Mouse (Mus musculus): ENCODE measurements around the gene Cldn7. TPM values are rescaled to one million over a fixed set of nuclear protein-coding genes. Genes with fewer than 3 reads are reported as not detected.

Cldn7 gene
- polyA plus RNA-seq, 1 experiment from 2014 or later = 196 TPM

DNA sequence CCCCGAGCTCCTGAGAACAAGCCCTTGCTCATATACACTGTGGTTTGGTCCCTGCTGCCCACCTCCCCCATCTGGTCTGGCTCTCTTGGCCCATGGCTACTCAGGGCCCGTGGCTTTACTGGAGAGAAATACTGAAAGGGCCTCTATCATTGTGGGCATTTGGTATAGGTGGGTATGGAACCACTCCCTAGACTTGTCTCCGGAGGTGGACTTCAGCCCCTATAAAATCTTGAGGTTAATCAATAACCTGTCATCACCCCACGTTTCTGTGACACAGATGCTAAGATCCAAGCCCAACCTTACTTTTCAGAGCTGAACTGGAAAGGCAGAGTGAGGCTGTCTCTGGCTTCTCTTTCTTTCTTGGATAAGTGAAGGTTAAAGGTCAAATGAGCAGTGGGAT lies 4.2 kb downstream of the Cldn7 start:
- Histone ChIP-seq H3K4me2 (replicated peaks; ENCODE audit: low read depth, low read length) (no peak overlapping the region), H3K4me3 (ENCODE audit: low read depth, low read length) (no peak overlapping the region), H3K36me3 (ENCODE audit: control insufficient read depth, insufficient read depth, low read length) (peaks cover 16% of the 10 kb centered on the region), H3K9me3 (ENCODE audit: control insufficient read depth, low read depth, low read length) (no peaks in the 10 kb centered on the region), H3K27me3 (ENCODE audit: control insufficient read depth, insufficient read depth, low read length) (peaks cover 23% of the 10 kb centered on the region), H3K9ac (replicated peaks; ENCODE audit: low read depth, low read length) (no peak overlapping the region), H3K27ac (ENCODE audit: low read length) (no peak overlapping the region), H3K4me1 (ENCODE audit: control insufficient read depth, insufficient read depth, low read length) (0 out of 2 replicates have a peak, but pooled peaks cover 9% of the 10 kb centered on the region)
- 72% methylated on average over 4 of the region's 4 CpGs for WGBS
- no peak for ATAC-seq (ENCODE audit: insufficient number of reproducible peaks, insufficient read depth, low FRiP score, low read depth)

DNA sequence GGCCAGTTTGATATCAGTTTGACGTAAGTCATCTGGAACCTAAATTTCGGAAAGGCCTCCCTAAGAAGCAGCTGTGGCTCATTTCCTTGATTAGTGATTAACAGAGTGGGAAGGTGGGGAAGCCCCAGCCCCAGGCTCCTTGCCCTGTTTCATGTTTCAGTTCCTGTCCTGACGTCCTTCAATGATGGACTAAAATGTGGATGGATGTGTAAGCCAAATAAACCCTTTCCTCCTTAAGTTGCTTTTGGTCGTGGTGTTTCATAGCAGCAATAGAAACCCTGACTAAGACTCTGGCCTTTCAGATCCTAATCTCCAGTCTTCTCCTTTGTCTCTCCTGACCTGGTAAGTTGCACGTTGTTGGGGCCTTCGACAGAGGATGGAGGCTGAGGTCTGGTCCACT lies 5.6 kb downstream of the Cldn7 start:
- Histone ChIP-seq H3K27me3 (ENCODE audit: control insufficient read depth, insufficient read depth, low read length) (peaks cover 10% of the 10 kb centered on the region), H3K9me3 (ENCODE audit: control insufficient read depth, low read depth, low read length) (no peaks in the 10 kb centered on the region), H3K36me3 (ENCODE audit: control insufficient read depth, insufficient read depth, low read length) (peaks cover 26% of the 10 kb centered on the region), H3K4me2 (replicated peaks; ENCODE audit: low read depth, low read length) (no peak overlapping the region), H3K4me3 (ENCODE audit: low read depth, low read length) (no peak overlapping the region), H3K9ac (replicated peaks; ENCODE audit: low read depth, low read length) (no peak overlapping the region), H3K4me1 (ENCODE audit: control insufficient read depth, insufficient read depth, low read length) (0 out of 2 replicates have a peak, but pooled peaks cover 9% of the 10 kb centered on the region), H3K27ac (ENCODE audit: low read length) (peak overlapping the region; percentile 18; the same call in 1 of the 2 replicates)
- ATAC-seq (ENCODE audit: insufficient number of reproducible peaks, insufficient read depth, low FRiP score, low read depth) = no peak
- 77% methylated on average over 6 of the region's 6 CpGs for WGBS

GRCm38 (mm10) chr11:69970775-69971174 lies 6.2 kb downstream of the Cldn7 start:
- Histone ChIP-seq H3K36me3 (ENCODE audit: control insufficient read depth, insufficient read depth, low read length) (peaks cover 29% of the 10 kb centered on the region), H3K4me3 (ENCODE audit: low read depth, low read length) (no peak overlapping the region), H3K4me2 (replicated peaks; ENCODE audit: low read depth, low read length) (no peak overlapping the region), H3K9me3 (ENCODE audit: control insufficient read depth, low read depth, low read length) (no peaks in the 10 kb centered on the region), H3K27ac (ENCODE audit: low read length) (no peak overlapping the region), H3K9ac (replicated peaks; ENCODE audit: low read depth, low read length) (no peak overlapping the region), H3K27me3 (ENCODE audit: control insufficient read depth, insufficient read depth, low read length) (peaks cover 7% of the 10 kb centered on the region; the same call in 1 of the 2 replicates), H3K4me1 (ENCODE audit: control insufficient read depth, insufficient read depth, low read length) (0 out of 2 replicates have a peak, but pooled peaks cover 9% of the 10 kb centered on the region)
- no peak for ATAC-seq (ENCODE audit: insufficient number of reproducible peaks, insufficient read depth, low FRiP score, low read depth)
- 73% methylated on average over 3 of the region's 3 CpGs for WGBS

- no peak overlapping the region for H3K4me2 ChIP-seq (replicated peaks; ENCODE audit: low read depth, low read length)
- H3K9me3 ChIP-seq (ENCODE audit: control insufficient read depth, low read depth, low read length) = no peaks in the 10 kb centered on the region
- peaks cover 27% of the 10 kb centered on the region for H3K36me3 ChIP-seq (ENCODE audit: control insufficient read depth, insufficient read depth, low read length)
- ATAC-seq (ENCODE audit: insufficient number of reproducible peaks, insufficient read depth, low FRiP score, low read depth) = no peak
- WGBS = 93% methylated on average over 2 of the region's 2 CpGs
- no peak overlapping the region for H3K27ac ChIP-seq (ENCODE audit: low read length)
- no peaks in the 10 kb centered on the region for H3K27me3 ChIP-seq (ENCODE audit: control insufficient read depth, insufficient read depth, low read length)
- no peak overlapping the region for H3K9ac ChIP-seq (replicated peaks; ENCODE audit: low read depth, low read length)
- H3K4me1 ChIP-seq (ENCODE audit: control insufficient read depth, insufficient read depth, low read length) = no peaks in the 10 kb centered on the region
- no peak overlapping the region for H3K4me3 ChIP-seq (ENCODE audit: low read depth, low read length)
Observed at GRCm38 (mm10) chr11:69974907-69975306, 10.3 kb downstream of the Cldn7 start.

DNA sequence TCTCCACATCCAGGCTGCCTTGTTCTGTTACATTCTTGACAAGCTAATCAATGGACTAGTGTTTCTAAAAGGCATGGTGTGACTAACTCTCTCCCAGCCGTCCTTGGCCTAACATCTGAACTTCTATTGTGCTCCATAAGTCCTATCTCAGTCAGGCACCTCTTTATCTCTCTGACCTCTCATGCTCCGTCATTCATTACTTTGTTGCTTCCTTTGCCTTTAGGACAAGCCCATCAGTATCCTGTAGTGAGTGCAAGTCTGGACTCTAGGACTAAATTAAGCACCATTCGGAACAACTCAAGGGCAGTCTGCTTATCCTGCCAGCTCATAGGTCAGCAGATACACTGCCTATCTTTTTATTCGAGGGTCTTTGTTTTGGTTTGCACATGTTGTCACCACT lies 11.7 kb downstream of the Cldn7 start:
- Histone ChIP-seq H3K9me3 (ENCODE audit: control insufficient read depth, low read depth, low read length) (no peaks in the 10 kb centered on the region), H3K4me2 (replicated peaks; ENCODE audit: low read depth, low read length) (no peak overlapping the region), H3K4me1 (ENCODE audit: control insufficient read depth, insufficient read depth, low read length) (no peaks in the 10 kb centered on the region), H3K4me3 (ENCODE audit: low read depth, low read length) (no peak overlapping the region), H3K27me3 (ENCODE audit: control insufficient read depth, insufficient read depth, low read length) (no peaks in the 10 kb centered on the region), H3K27ac (ENCODE audit: low read length) (no peak overlapping the region), H3K36me3 (ENCODE audit: control insufficient read depth, insufficient read depth, low read length) (peaks cover 27% of the 10 kb centered on the region), H3K9ac (replicated peaks; ENCODE audit: low read depth, low read length) (no peak overlapping the region)
- no peak for ATAC-seq (ENCODE audit: insufficient number of reproducible peaks, insufficient read depth, low FRiP score, low read depth)
- 83% methylated on average over 4 of the region's 4 CpGs for WGBS

- Histone ChIP-seq H3K4me1 (ENCODE audit: control insufficient read depth, insufficient read depth, low read length) (peaks cover 16% of the 10 kb centered on the region; the same call in 1 of the 2 replicates), H3K4me2 (replicated peaks; ENCODE audit: low read depth, low read length) (peak overlapping the region; percentile 81), H3K36me3 (ENCODE audit: control insufficient read depth, insufficient read depth, low read length) (peaks cover 29% of the 10 kb centered on the region), H3K9me3 (ENCODE audit: control insufficient read depth, low read depth, low read length) (no peaks in the 10 kb centered on the region), H3K9ac (replicated peaks; ENCODE audit: low read depth, low read length) (peak overlapping the region; percentile 90), H3K4me3 (ENCODE audit: low read depth, low read length) (peak overlapping the region; percentile 85), H3K27me3 (ENCODE audit: control insufficient read depth, insufficient read depth, low read length) (no peaks in the 10 kb centered on the region), H3K27ac (ENCODE audit: low read length) (peak overlapping the region; percentile 99)
- ATAC-seq (ENCODE audit: insufficient number of reproducible peaks, insufficient read depth, low FRiP score, low read depth) = no peak
- WGBS = 3% methylated on average over 16 of the region's 16 CpGs
Observed at GRCm38 (mm10) chr11:69979827-69980195, 15.2 kb downstream of the Cldn7 start.

GRCm38 (mm10) chr11:69980196-69981140 lies 15.9 kb downstream of the Cldn7 start:
- Histone ChIP-seq H3K4me2 (replicated peaks; ENCODE audit: low read depth, low read length) (peak overlapping the region; percentile 81), H3K36me3 (ENCODE audit: control insufficient read depth, insufficient read depth, low read length) (peaks cover 31% of the 10 kb centered on the region), H3K9me3 (ENCODE audit: control insufficient read depth, low read depth, low read length) (no peaks in the 10 kb centered on the region), H3K27ac (ENCODE audit: low read length) (peak overlapping the region; percentile 99), H3K4me3 (ENCODE audit: low read depth, low read length) (peak overlapping the region; percentile 85), H3K4me1 (ENCODE audit: control insufficient read depth, insufficient read depth, low read length) (peaks cover 16% of the 10 kb centered on the region; the same call in 1 of the 2 replicates), H3K27me3 (ENCODE audit: control insufficient read depth, insufficient read depth, low read length) (no peaks in the 10 kb centered on the region), H3K9ac (replicated peaks; ENCODE audit: low read depth, low read length) (peak overlapping the region; percentile 90)
- peak; percentile 95 for ATAC-seq (ENCODE audit: insufficient number of reproducible peaks, insufficient read depth, low FRiP score, low read depth)
- WGBS = under 1% methylated on average over 57 of the region's 60 CpGs

GRCm38 (mm10) chr11:69981141-69981762 lies 16.7 kb downstream of the Cldn7 start, which contains the start of gene Ctdnep1:
Gene Ctdnep1, plus strand, starts transcription at chr11:69981156.
- peaks cover 30% of the 10 kb centered on the region for H3K36me3 ChIP-seq (ENCODE audit: control insufficient read depth, insufficient read depth, low read length)
- H3K4me1 ChIP-seq (ENCODE audit: control insufficient read depth, insufficient read depth, low read length) = peaks cover 16% of the 10 kb centered on the region; the same call in 1 of the 2 replicates
- H3K9me3 ChIP-seq (ENCODE audit: control insufficient read depth, low read depth, low read length) = no peaks in the 10 kb centered on the region
- no peaks in the 10 kb centered on the region for H3K27me3 ChIP-seq (ENCODE audit: control insufficient read depth, insufficient read depth, low read length)
- H3K27ac ChIP-seq (ENCODE audit: low read length) = peak within 1 kb of the TSS; percentile 99
- peak within 1 kb of the TSS; percentile 81 for H3K4me2 ChIP-seq (replicated peaks; ENCODE audit: low read depth, low read length)
- WGBS = under 1% methylated on average over 43 of the region's 43 CpGs
- no peak for ATAC-seq (ENCODE audit: insufficient number of reproducible peaks, insufficient read depth, low FRiP score, low read depth)
- peak within 1 kb of the TSS; percentile 85 for H3K4me3 ChIP-seq (ENCODE audit: low read depth, low read length)
- peak within 1 kb of the TSS; percentile 90 for H3K9ac ChIP-seq (replicated peaks; ENCODE audit: low read depth, low read length)
